10 mouse cellular contexts compared by ENCODE assay signal in the genomic region with DNA sequence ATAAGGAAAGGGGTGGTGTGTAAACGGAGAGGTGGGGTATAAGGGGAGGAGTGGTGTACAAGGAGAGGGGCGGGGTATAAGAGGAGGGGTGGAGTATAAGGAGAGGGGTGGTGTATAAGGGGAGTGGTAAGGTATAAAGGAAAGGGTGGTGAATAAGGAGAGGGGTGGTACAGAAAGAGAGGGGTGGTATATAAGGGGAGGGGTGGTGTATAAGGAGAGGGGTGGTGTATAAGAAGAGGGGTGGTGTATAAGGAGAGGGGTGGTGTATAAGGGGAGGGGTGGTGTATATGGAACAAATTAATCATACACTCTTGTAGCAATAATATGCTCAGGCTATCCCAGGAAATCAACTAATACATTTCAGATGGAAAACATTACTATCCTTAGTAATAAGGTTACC. TPM values are rescaled to one million over a fixed set of nuclear protein-coding genes. Genes with fewer than 3 reads are reported as not detected.
DNase-seq lines count a peak whose midpoint lies in the region; ATAC-seq and TF ChIP-seq lines count a peak whose summit lies in the region.
"Had no signal": no experiment of that assay in that cellular context is flagged by ENCODE, and none has a peak within 500 bp of the region (broad histone marks: within the 10 kb centered on the region; RNA-seq: fewer than 3 reads in every experiment).

No protein-coding gene starts in this region.

- intact Hi-C loops in left cerebral cortex, postnatal 10 days (cut with DNase I), result no loop called here

- H3K27ac ChIP-seq in neural tube, embryonic 11.5 days (ENCODE audit: low read depth, low read length), result no peak overlapping the region
- H3K27ac ChIP-seq in liver, postnatal 0 days (ENCODE audit: low read depth), result no peak overlapping the region

- H3K9me3 ChIP-seq in neural tube, embryonic 11.5 days (ENCODE audit: control insufficient read depth, low read length), result no peaks in the 10 kb centered on the region
- no peaks in the 10 kb centered on the region for H3K9me3 ChIP-seq in liver, postnatal 0 days (ENCODE audit: low read length)
- H3K9me3 ChIP-seq: megakaryocyte, embryonic 14.5 days had no signal

- no peak overlapping the region for H3K9ac ChIP-seq in neural tube, embryonic 11.5 days (ENCODE audit: low read length)
- no peak overlapping the region for H3K9ac ChIP-seq in liver, postnatal 0 days (replicated peaks)

- no peak overlapping the region for H3K4me2 ChIP-seq in neural tube, embryonic 11.5 days (ENCODE audit: low read depth)
- no peak overlapping the region for H3K4me2 ChIP-seq in liver, postnatal 0 days (ENCODE audit: low read depth, low read length)

- H3K27me3 ChIP-seq in neural tube, embryonic 11.5 days (ENCODE audit: control insufficient read depth, insufficient read depth, low read length), result no peaks in the 10 kb centered on the region
- no peaks in the 10 kb centered on the region for H3K27me3 ChIP-seq in liver, postnatal 0 days (ENCODE audit: insufficient read depth, low read length)
- H3K27me3 ChIP-seq: megakaryocyte, embryonic 14.5 days had no signal

- no peak for TF ChIP-seq CTCF in liver, postnatal 0 days (IDR thresholded peaks at IDR 0.05; ENCODE audit: low read depth)

- WGBS in neural tube, embryonic 11.5 days, result 36% methylated on average over 2 of the region's 2 CpGs
- 44% methylated on average over 2 of the region's 2 CpGs for WGBS in liver, postnatal 0 days (ENCODE audit: insufficient replicate concordance)

- peak; percentile 96 for ATAC-seq in cerebellum, adult (ENCODE audit: insufficient number of reproducible peaks, low FRiP score, low TSS enrichment)
- ATAC-seq in neural tube, embryonic 11.5 days (ENCODE audit: insufficient read depth, low FRiP score, low TSS enrichment), result peak; percentile 97
- peak; percentile 75; the same call in 1 of the 2 replicates for ATAC-seq in liver, postnatal 0 days

- no peak for TF ChIP-seq EP300 in liver, postnatal 0 days (IDR thresholded peaks at IDR 0.05; ENCODE audit: low read depth)

- DNase-seq in cerebellum, adult 18-20 months, result no peak
- DNase-seq in neural tube, embryonic 11.5 days (ENCODE audit: low spot score), result no peak
- DNase-seq in neural tube, embryonic 10.5 days (ENCODE audit: extremely low spot score, low spot score), result no peak
- DNase-seq in liver, postnatal 0 days, result no peak
- DNase-seq in urinary bladder, adult 2 months (ENCODE audit: low spot score), result no peak
- DNase-seq in left cerebral cortex, postnatal 10 days (ENCODE audit: extremely low spot score in 1 of 2, low spot score in 2 of 2), result no peak
- DNase-seq in cerebellum, adult 8-10 months, result no peak
- DNase-seq: thymus, postnatal 36 days had no signal

- H3K4me1 ChIP-seq in neural tube, embryonic 11.5 days (ENCODE audit: control insufficient read depth, insufficient read depth, low read length), result no peaks in the 10 kb centered on the region
- no peaks in the 10 kb centered on the region for H3K4me1 ChIP-seq in liver, postnatal 0 days (ENCODE audit: insufficient read depth)
- H3K4me1 ChIP-seq: megakaryocyte, embryonic 14.5 days had no signal

- H3K36me3 ChIP-seq in neural tube, embryonic 11.5 days (ENCODE audit: control insufficient read depth, insufficient read depth, low read length), result no peaks in the 10 kb centered on the region
- no peaks in the 10 kb centered on the region for H3K36me3 ChIP-seq in liver, postnatal 0 days (replicated peaks; ENCODE audit: insufficient read depth, low read length)

- no peak overlapping the region for H3K4me3 ChIP-seq in neural tube, embryonic 11.5 days (ENCODE audit: low read depth, low read length)
- H3K4me3 ChIP-seq in liver, postnatal 0 days (ENCODE audit: low read depth, low read length), result no peak overlapping the region
- H3K4me3 ChIP-seq: megakaryocyte, embryonic 14.5 days had no signal

RNA-seq across cellular contexts. Expression of gene Peg10, which starts 15.1 kb away (rescaled TPM):
- 14.8 and 15.4 TPM in 2 replicates for polyA plus RNA-seq in neural tube, embryonic 11.5 days (2014; fragmentation: Nextera tagmentation; extraction: Ambion mirVana)
- polyA plus RNA-seq in liver, postnatal 0 days (2015; fragmentation: Nextera tagmentation; extraction: Ambion mirVana), result 1.1 and 1.2 TPM in 2 replicates
- polyA plus RNA-seq in urinary bladder, adult 2 months (2012; rRNA removed), result 5.5 and 8.5 TPM in 2 replicates
- 10 to 100 TPM; 10.7 to 11.6 TPM for total RNA-seq in left cerebral cortex, postnatal 10 days (2021)

RNA-seq across cellular contexts. Expression of gene Sgce, which starts 15.2 kb away (rescaled TPM):
- 55.1 and 57.6 TPM in 2 replicates for polyA plus RNA-seq in neural tube, embryonic 11.5 days (2014; fragmentation: Nextera tagmentation; extraction: Ambion mirVana)
- 27.4 and 30.1 TPM in 2 replicates for polyA plus RNA-seq in liver, postnatal 0 days (2015; fragmentation: Nextera tagmentation; extraction: Ambion mirVana)
- 71.6 and 86.3 TPM in 2 replicates for polyA plus RNA-seq in urinary bladder, adult 2 months (2012; rRNA removed)
- total RNA-seq in left cerebral cortex, postnatal 10 days (2021), result 10 to 100 TPM; 30.0 to 30.1 TPM
